Mouse (Mus musculus): ENCODE results near the gene Ankrd2.
A peak's percentile ranks its signal among the peaks of the same experiment; 100 is the strongest.

The Ankrd2 gene

DNA sequence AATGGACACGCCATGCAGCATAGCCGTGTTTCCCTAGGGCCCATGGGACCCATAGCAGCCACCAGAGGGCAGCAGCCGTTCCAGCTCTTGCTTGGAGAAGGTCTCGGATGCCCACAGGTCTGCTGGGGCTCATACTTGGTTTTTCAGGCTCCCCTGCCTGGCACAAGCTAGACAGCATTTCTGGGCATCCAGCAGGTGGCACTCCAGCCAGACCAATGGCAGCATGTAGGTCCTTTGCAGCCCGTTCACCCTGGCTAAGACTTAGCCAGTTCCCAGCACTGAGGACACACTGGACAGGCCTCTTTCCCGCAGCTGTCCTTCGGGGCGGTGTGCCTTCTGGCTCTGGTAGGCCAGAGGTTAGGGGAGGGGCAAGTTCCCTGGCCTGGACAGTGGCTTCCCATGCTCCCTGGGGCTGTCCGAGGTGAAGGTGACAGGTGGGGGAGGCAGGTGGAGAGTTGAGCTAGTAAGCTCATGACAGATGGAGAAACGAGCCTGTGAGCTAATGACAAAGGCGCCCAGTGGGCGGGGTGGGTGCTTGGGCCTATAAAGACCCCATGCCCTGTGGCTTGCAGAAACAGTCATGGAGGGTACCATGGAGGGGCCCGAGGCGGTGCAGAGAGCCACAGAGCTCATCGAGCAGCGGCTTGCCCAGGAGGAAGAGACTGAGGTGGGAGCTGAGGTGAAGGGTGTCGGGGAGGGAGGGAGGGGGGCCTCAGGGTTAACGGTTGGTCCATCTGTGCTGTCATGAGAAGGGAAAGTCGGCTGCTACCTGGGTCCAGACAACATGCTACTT, at the start of gene Ankrd2:
Gene Ankrd2 (plus strand): TSS at position 545 of the 793 bp plus-strand sequence.
- peak; percentile 92 for ATAC-seq (ENCODE audit: low TSS enrichment)

DNA sequence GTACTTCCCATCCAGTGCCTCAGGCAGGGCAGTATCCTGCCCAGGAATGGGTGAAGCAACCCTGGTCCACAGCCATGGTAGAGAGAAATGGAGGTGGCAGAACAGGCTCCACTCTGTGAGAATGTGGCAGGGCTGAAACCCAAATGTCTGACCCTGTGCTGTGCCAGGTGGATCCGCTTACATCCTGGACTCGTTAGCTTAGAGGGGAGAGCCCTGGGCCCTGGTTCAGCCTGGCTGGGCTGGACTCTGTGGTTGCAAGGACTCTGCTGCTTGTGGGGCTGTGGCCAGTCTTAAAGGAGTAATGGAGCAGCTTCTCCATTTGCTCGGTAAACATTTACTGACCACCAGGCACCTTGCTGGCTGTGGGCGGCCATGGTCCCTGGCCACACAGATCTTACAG, 48.6 kb upstream of the Ankrd2 start:
- ATAC-seq (ENCODE audit: low TSS enrichment), result no peak

- ATAC-seq (ENCODE audit: low TSS enrichment), result no peak
Observed at GRCm38 (mm10) chr19:41989810-41990209, 46.0 kb upstream of the Ankrd2 start.

DNA sequence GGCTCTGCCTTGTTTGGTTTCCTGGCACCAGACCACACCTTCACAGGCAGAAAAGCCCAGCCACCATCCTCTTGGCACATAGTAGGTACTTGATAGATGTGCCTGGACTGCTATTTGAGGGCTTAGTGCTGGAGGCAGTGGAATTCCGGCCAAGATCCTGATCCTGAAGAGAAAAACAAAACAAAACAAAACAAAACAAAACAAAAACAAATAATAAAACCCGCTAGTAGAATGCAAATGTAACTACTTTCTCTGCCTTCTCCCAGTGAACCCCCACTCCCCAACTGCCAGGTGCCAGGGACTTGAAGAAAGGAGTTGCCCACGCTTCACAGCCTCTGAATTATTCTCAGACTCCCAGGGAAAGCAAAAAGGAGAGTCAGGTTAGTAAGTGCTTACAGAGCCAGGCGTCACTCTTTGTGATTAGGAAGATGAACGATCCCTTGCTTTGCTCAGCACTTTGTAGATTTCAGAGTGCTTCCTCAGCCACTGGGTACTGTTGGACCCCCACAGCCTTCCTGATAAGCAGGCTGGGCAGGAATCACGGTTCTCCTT, 43.8 kb upstream of the Ankrd2 start:
- 0 out of 2 replicates have a peak, but pooled peaks have one; percentile 20 for ATAC-seq (ENCODE audit: low TSS enrichment)

- ATAC-seq (ENCODE audit: low TSS enrichment), result no peak
Observed at GRCm38 (mm10) chr19:41992971-41993370, 42.8 kb upstream of the Ankrd2 start.

- ATAC-seq (ENCODE audit: low TSS enrichment), result peak; percentile 88
Observed at GRCm38 (mm10) chr19:41993484-41993883, 42.3 kb upstream of the Ankrd2 start.

DNA sequence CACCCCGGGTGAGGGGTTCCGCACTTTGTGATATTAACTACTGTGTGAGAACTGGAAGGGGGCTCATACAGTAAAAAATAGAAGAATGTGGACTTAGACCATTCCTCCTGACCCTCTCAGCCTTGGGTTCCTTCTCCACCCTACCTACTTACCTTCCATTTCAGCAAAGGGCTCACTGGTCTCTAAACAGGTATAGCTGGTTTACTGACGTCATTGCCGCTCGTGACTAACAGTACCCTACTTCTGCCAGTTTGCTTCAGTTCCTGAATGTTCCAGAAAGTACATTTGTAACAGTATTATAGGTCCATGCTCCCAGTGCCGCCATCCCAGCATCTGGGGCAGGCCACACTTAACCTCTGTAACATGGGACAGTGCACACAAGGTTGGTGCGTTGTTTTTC, 41.8 kb upstream of the Ankrd2 start:
- ATAC-seq (ENCODE audit: low TSS enrichment), result no peak

- ATAC-seq (ENCODE audit: low TSS enrichment), result no peak
Observed at GRCm38 (mm10) chr19:41995483-41995882, 40.3 kb upstream of the Ankrd2 start.

GRCm38 (mm10) chr19:41997090-41997489, 38.7 kb upstream of the Ankrd2 start:
- ATAC-seq (ENCODE audit: low TSS enrichment), result no peak

GRCm38 (mm10) chr19:41998770-41999548, 36.8 kb upstream of the Ankrd2 start:
- ATAC-seq (ENCODE audit: low TSS enrichment), result no peak

DNA sequence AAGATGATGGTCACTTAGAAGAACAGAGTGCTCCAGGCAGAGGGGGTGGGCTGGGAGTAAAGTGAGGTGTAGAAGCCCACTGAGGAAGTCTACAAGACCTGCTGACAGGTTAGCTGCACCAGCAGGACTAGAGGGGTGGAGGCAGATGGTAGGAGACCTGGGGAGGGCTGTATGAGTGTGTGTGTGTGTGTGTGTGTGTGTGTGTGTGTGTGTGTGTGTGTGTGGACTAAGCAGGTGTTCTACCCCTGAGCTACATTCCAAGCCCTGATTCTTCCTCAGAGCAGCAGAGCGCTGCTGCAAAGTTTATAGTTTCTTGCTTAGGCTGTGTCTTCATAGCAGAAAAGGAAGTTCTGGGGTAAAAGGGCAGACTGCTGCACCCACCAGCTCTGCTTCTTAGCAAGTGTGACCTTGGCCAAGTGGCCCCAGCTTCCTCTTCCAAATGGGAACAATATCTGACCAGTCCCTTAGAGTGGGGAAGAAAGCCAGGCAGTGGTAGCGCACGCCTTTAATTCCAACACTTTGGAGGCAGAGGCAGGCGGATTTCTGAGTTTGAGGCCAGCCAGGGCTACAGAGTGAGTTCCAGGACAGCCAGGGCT, 36.0 kb upstream of the Ankrd2 start:
- ATAC-seq (ENCODE audit: low TSS enrichment), result no peak

- no peak for ATAC-seq (ENCODE audit: low TSS enrichment)
Observed at GRCm38 (mm10) chr19:42000446-42000958, 35.3 kb upstream of the Ankrd2 start.

DNA sequence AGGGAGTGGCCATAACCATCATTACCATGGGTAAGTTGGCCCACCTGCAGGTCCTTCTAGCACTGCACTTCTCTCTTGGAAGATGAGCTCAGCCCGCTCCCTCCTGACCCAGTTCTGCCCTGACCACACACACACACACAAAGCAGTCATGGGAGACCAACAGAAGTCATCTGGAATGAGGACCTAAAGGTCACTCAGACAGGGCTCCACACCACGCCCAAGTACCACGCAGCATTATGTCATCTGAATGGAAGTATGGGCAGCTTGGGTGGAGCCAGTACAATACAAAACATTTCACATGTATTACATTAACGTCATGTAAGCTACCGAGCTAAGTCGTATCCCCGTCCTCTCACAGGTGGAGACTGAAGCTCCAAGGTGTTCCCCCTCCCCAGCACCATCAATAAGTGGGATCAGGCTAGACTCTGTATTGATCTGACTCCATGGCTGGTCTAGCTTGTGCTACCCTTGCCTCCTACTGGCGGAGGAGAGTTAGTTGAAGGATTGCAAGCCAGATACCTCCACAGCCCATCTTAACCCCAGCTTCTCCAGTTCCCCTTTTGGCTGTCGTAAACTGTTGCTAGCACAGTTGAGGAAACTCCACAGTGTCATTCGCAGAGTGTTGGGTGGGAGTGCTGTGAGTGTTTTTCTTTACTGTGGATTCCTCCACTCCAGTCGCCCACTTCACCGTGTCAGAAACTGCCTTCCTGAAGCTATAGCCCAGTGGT, 34.4 kb upstream of the Ankrd2 start:
- no peak for ATAC-seq (ENCODE audit: low TSS enrichment)

DNA sequence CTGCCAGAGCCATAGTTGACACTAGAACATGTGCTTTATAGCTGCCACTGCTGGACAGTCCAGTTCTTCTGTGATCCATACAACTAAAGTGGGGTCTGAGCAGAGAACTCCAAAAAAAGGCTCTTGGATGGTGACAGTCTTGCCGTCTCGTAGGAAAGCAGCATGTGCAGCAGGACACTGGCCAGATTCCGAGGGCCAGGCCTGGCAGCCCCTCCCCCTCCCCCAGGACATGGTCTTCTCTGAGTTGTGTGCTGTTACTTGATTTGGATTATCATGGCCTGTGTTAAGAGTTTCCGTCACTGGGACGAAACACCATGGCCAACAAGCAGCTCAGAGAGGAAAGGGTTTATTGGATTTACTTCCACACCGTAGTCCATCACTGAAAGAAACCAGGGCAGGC, 31.5 kb upstream of the Ankrd2 start:
- ATAC-seq (ENCODE audit: low TSS enrichment), result no peak

DNA sequence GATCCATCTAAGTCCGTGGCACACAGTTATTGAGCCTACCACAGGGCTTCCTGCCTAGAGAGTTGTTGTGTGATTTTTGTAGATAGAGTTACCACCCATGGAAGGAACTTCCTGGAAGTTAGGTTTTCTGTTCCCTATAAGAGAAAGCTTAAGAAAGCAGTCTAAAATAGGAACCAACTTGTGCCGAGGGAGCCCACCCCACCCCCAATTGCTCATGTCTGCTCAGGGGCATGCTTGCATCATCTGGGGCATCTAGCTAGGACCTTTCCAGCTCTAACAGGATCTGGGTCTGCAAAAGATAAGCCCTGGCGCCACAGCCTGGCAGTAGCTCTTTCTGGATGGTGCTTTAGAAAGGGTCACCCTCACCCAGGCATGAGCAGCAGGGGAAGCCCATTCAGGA, 30.2 kb upstream of the Ankrd2 start:
- no peak for ATAC-seq (ENCODE audit: low TSS enrichment)

- ATAC-seq (ENCODE audit: low TSS enrichment), result no peak
Observed at GRCm38 (mm10) chr19:42006568-42006967, 29.2 kb upstream of the Ankrd2 start.

DNA sequence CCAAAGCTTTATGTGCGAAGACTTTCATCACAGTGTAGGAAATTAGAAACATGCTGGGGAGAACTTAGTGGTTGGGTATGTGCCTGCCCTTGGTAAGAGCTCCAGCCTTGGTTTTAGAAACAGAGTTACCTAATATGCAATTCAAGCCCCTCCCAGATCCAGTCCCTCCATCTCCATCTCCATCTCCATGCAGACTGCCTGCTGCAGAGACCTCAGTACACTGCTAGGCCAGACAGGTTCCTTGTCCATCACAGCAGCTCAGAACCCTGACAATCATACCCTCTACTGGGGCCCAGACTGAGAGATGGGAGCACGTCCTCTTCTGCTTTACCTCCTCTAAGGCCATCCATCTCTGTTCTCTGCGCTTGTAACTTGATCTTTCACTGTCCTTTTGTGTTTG, 27.2 kb upstream of the Ankrd2 start:
- no peak for ATAC-seq (ENCODE audit: low TSS enrichment)

GRCm38 (mm10) chr19:42009067-42009466, 26.7 kb upstream of the Ankrd2 start:
- ATAC-seq (ENCODE audit: low TSS enrichment), result no peak

- peak; percentile 20; the same call in 1 of the 2 replicates for ATAC-seq (ENCODE audit: low TSS enrichment)
Observed at GRCm38 (mm10) chr19:42010436-42010835, 25.4 kb upstream of the Ankrd2 start.

DNA sequence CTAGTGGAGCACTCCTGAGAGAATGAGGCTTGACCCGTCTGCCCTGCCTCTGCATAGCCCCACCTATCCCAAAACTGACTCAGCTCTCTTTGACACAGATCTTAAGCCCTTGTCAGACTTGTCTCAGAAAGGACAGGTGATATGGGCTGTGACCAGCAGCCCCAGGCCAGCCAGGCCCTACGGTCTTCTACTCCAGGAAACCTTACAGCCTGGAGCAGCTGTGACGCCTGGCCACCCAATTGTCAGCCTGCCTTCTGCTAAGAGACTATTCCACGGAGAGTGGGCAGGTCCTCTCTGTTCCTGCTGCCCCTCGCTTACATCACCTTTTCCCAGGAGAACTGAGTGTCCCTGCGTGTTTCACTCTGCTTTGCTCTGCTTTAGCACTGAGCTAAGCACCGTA, 24.7 kb upstream of the Ankrd2 start:
- ATAC-seq (ENCODE audit: low TSS enrichment), result no peak

DNA sequence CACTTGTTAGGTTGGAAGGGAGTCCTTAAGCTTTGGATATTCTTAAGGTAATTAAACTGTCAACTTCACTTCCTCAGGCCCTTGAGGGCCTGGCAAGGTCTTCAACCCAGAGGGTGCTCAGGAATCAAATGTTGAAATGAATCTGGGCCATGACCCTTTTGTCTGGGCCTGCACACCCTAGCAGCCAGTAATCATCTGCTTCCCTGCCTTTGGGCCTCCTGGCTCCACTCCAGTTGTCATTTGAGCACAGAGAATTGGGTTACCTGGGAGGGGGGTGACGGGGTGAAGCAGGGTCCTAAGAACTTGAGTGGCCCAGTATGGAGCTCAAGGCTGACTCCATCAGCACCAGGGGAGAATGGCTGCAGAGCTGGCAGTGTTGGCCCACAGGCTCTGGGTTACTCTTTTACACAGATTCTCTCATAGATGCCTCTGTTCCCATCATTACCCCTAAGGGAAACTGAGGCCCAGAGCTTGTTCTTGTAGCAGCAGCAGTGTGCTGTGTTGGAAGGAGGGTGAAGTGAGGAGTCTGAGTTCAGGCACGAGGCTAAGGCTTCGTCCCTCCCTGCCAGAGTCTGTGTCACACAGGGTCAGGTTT, 21.5 kb upstream of the Ankrd2 start:
- ATAC-seq (ENCODE audit: low TSS enrichment), result no peak

Measured in frontal cortex, adult (tissue).